Mouse (Mus musculus) monocyte, adult 2 months (primary cell): ENCODE data around the gene Gm27021.
A peak's percentile ranks its signal among the peaks of the same experiment; 100 is the strongest.
"Not testable (repeated sequence)": the region's sequence is repeated elsewhere in the genome, so short reads cannot be mapped to it uniquely, and the experiment has no call there.

Source experiments
- DNase-seq, 2 experiments: peaks; one replicate each; pipeline ENCODE4 v3.0.0; 2022; ENCODE audit warnings: low spot score in 2 of 2, low read depth in 1 of 2

The Gm27021 gene

GRCm38 (mm10) chr8:120686051-120686450 is 18.2 kb upstream of the Gm27021 start:
- peak; percentile 83 to 87 for DNase-seq

GRCm38 (mm10) chr8:120685591-120685990 is 17.7 kb upstream of the Gm27021 start:
- DNase-seq = no peak

- peak in 1 of 2 experiments; percentile 53 for DNase-seq
Observed at GRCm38 (mm10) chr8:120685097-120685496, 17.2 kb upstream of the Gm27021 start.

- no peak for DNase-seq
Observed at GRCm38 (mm10) chr8:120684082-120684481, 16.2 kb upstream of the Gm27021 start.

- DNase-seq = peak in 1 of 2 experiments; percentile 52
Observed at GRCm38 (mm10) chr8:120683602-120684001, 15.7 kb upstream of the Gm27021 start.

GRCm38 (mm10) chr8:120681113-120681512 is 13.2 kb upstream of the Gm27021 start:
- DNase-seq = no peak

- not testable (repeated sequence) for DNase-seq
Observed at GRCm38 (mm10) chr8:120680405-120680804, 12.5 kb upstream of the Gm27021 start.

- no peak for DNase-seq
Observed at GRCm38 (mm10) chr8:120679629-120680387, 11.9 kb upstream of the Gm27021 start.

- peak in 1 of 2 experiments; percentile 70 for DNase-seq
Observed at GRCm38 (mm10) chr8:120678447-120678846, 10.6 kb upstream of the Gm27021 start.

GRCm38 (mm10) chr8:120675718-120676117 is 7.8 kb upstream of the Gm27021 start:
- no peak for DNase-seq

- DNase-seq = no peak
Observed at GRCm38 (mm10) chr8:120673298-120673697, 5.4 kb upstream of the Gm27021 start.

- no peak for DNase-seq
Observed at GRCm38 (mm10) chr8:120672626-120673229, 4.8 kb upstream of the Gm27021 start.

- DNase-seq = no peak
Observed at GRCm38 (mm10) chr8:120671775-120672174, 3.9 kb upstream of the Gm27021 start.

GRCm38 (mm10) chr8:120668374-120668905 is 561 bp upstream of the Gm27021 start, which contains the start of gene Emc8:
TSS of gene Emc8 (minus strand) at chr8:120668573.
- no peak for DNase-seq

- DNase-seq = no peak
Observed at GRCm38 (mm10) chr8:120666807-120667470, 940 bp downstream of the Gm27021 start.

- no peak for DNase-seq
Observed at GRCm38 (mm10) chr8:120665726-120666455, 2.0 kb downstream of the Gm27021 start.

- no peak for DNase-seq
Observed at GRCm38 (mm10) chr8:120664566-120664965, 3.3 kb downstream of the Gm27021 start.

GRCm38 (mm10) chr8:120657415-120657814 is 10.5 kb downstream of the Gm27021 start:
- no peak for DNase-seq

- DNase-seq = no peak
Observed at GRCm38 (mm10) chr8:120656322-120657052, 11.4 kb downstream of the Gm27021 start.

- no peak for DNase-seq
Observed at GRCm38 (mm10) chr8:120647532-120647931, 20.3 kb downstream of the Gm27021 start, which contains the start of gene 1190005I06Rik. TSS of gene 1190005I06Rik (minus strand) at chr8:120647632.
